Mouse (Mus musculus) G1E (cell line): ENCODE measurements around the gene Fstl4.

ENCODE experiments used
- CTCF ChIP-seq: IDR thresholded peaks from 2 replicates; pipeline ENCODE4 v1.5.1; 2012; ENCODE audit warnings: low read depth, low read length, inconsistent platforms, mixed read lengths
- POLR2AphosphoS5 ChIP-seq: IDR thresholded peaks from 2 replicates; pipeline ENCODE4 v1.6.1; 2012; ENCODE audit warnings: low read depth, low read length, inconsistent platforms; ENCODE audit not compliant: insufficient replicate concordance

GRCm38 (mm10) chr11:53132406-53133035 lies 368.1 kb downstream of the Fstl4 start:
- TF ChIP-seq CTCF (no peak), POLR2AphosphoS5 (no peak)
